Mouse (Mus musculus) cerebellum, adult 9-11 months (tissue): ENCODE results near the gene Chrd.

Experiments used
- DNase-seq: peaks from one replicate; pipeline ENCODE4 v3.0.0; 2022

The Chrd gene

DNA sequence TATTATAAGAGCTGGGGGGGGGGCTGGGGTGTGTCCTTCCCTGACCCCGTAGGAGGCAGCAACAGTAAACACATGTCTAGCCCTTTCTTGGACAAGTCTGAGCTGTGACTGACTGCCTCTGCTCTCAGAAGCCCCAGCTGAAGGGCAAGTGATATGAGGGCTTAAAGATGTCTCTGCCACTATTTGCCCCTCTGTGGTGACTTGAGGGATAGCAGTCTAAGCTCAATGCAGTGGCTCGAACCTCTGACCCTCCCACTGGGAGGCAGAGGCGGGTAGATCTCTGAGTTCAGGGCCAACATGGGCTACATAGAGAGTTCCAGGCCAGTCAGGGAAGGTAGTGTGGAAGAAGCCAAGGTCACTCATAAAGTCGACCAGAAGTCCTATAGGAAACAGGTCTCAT lies 22.1 kb upstream of the Chrd start:
- DNase-seq = peak; percentile 36

DNA sequence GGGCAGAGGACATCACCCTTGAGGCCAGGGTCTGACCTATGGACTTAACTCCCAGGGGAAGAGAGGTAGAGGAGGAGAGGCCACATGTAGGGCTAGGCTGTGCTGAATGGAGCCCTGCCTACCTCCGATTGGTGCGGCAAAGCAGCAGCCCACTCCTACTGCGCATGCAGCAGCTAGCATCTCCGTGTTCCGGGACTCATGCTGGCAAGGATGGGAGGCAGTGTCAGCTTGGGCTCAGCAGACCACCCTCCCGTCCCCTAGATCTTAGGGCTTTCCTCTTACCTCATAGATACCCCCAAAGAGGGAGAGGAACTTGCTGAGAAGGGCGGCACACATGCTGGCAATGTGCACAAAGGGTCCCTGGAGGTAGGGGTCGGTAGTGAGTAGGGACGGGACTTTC lies 20.7 kb upstream of the Chrd start:
- peak; percentile 44 for DNase-seq

DNA sequence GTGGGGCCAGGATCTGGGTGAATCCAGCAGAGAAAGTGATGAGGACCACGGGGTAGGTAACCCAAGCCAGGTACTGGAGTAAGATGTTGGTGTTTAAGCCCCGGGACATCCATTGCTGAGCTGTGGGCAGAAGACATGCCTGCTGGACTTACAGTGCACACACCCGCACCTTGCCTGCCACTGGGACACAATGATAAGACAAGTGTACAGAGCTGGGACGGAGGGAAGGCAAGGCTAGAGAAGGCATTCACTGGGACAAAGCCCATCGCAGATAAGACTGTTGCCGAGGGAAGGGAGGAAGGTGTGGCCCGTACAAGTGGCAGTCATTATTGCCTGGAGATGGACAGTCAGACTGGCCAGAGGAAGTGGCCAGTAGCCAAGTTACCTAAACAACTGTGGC lies 20.0 kb upstream of the Chrd start:
- DNase-seq = no peak

DNA sequence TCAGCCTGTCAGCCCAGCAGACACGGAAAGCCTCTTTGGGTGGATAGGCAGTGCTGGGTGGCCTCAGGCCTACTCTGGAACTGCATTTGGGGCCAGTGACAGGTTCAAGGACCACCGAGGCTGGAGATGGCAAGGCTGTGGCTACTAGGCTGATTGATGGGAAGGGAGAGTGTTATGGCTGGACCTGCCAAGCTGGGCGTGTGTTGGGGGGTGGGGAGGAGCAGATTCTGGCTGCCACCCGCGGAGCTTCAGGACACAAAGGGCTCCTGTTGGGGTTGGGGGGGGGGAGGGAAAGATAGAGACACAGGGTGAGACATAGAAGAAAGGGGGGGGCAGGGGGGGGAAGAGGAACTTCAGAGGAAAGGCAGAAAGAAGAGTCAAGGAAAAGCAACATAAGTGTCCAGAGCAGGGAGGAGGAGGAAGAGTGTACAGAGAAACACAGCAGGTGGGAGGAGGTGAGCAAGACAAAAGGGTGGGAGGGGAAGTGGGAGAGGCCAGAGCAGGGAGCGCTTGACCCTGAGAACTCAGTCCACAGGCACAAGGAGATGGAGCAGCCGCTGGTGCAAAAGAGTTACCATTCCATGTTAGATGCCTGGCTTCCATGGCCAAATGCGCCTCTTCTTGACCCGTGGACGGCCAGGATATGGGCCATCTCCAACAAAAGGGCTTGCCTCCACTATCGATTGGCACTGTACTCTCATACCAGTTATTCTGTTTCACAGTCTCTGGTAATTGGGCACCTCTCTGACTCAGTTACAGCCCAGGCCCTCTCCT lies 18.4 kb upstream of the Chrd start:
- DNase-seq = peak; percentile 60

DNA sequence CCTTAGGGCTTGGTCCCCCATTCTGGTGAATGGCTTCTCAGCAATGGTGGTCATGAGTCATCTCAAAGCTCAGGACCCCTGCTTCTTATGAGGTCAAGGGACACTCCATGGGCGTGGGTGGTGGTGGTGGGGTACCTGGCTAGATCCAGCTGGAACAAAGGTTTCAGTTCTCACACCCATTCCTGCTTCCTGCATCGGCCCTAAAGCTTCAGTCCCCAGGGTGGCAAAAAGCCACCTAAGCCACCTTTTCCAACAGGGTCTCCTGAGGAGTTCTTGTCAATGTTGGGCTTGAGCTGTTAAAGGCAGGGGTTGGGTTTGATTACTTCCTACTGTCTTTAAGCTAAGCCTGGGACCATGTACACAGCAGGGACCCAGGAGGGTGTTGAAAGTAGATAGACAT lies 17.8 kb upstream of the Chrd start:
- peak; percentile 63 for DNase-seq

DNA sequence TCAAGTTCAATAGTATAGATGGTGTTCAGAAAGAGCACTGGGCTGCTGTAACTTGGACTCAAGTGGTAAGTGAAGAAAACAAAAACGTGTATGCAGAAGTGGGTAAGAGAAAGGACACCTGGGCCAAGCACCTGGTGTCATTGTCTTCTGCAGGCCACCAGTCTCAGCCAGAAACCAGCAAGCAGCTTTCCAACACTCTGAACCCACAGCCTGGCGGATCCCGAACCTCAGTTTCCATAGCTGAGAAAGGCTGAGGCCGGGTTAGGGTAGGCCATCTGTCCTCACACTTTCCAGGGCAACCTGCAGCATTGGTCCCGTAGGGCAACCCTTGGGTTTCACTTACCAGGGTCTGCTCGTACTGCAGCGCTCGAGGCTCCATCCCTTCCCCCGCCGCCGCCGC lies 17.4 kb upstream of the Chrd start:
- peak; percentile 53 for DNase-seq

DNA sequence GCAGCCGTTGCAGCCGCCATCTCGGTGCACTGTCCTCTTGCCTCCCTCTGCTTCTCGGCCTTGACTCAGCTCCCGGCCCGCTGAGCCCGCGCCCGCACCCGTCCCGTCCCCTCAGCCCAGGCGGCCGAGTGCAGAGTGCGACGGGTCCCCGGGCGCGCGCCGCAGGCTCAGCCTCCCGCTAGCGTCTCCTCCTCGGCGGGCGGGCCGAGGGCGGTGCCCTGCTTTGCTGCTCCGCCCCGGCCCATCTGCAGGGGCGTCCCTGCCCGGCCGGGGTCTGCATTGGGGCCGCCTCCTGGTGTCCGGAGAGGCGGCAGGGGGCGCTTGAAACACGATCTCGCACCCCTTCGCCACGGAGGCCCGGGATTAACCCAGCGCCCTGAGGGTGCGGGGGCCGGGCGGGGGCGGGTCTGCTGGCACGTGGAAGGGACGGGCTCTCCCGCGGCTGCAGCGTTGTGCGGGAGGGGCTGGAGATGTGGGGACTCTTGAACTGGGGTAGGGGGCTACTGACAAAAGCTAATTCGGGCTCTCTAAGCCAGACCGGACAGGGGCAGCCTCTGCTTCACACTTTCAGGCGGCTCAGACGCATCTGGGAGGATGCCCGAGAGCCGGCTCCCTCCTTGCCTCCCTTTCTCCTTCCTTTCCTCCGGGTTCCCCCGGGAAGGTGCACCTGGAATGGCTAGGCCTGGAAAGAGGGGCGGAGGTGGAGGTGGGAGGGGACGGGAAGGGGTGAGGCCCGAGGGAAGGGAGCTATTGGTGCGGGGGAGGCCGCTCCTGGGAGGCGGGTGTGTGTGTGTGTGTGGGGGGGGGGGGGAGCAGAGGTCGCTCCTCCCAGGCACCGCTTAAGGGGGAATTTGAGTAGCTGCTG lies 16.7 kb upstream of the Chrd start:
- peak; percentile 85 for DNase-seq

DNA sequence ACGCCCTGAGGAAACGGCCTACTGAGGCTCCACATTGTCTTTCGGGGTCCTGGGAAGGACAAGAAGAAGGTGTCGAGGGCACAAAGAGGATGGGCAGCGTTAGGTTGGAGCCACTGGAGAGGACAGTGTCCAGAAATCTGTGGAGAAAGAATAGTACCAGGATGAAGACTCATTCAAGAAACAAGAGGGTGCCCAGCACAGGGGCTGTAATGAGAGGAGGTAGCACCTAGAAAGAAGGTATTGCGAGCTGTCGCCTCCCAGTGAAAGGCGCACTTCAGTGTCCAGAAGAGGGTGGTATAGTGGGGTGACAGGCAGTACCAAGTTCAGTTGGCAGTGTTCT lies 16.1 kb upstream of the Chrd start:
- DNase-seq = no peak

DNA sequence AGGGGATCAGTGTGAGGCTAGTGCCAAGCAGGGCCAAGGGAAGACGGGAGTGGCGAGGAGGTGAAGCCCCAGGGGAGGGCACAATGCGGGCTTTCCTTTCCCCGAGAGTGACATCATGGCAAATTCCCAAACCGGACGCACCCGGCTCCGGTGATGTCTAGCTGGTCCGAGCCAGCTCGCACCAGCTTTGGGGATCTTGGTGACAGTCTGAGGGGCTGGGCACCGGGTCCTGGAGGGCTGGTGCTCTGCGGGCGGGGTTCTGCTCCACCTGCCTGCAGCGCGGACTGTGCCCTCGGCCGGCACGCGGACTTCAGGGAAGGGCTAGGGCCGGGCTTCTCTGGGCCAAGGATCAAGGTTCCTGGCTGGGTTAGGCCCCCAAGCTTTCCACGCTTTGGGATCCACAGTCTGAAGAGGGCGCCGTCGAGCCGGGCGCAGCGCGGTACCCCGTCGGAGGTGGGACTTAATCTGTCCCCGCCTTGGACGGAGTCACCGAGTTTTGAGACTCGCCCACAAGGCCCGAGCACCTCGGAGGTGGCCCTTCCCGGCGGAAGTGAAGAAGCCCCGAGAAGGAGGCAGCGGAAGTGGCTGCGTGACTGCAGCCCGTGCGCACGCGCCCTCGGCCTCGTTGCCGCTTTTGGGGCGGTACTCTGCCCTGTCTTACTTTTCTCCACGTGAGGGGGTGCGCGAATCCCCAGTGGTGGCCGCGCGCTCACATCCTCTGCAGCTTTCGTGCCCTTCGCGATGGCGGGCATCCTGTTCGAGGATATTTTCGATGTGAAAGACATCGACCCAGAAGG lies 15.5 kb upstream of the Chrd start, which contains the start of the genes Polr2h and Clcn2:
Gene Polr2h, plus strand, starts transcription at position 485 of the 797 bp plus-strand sequence.
Gene Clcn2, minus strand, starts transcription at position 566 of the 797 bp plus-strand sequence.
- DNase-seq = peak; percentile 99

DNA sequence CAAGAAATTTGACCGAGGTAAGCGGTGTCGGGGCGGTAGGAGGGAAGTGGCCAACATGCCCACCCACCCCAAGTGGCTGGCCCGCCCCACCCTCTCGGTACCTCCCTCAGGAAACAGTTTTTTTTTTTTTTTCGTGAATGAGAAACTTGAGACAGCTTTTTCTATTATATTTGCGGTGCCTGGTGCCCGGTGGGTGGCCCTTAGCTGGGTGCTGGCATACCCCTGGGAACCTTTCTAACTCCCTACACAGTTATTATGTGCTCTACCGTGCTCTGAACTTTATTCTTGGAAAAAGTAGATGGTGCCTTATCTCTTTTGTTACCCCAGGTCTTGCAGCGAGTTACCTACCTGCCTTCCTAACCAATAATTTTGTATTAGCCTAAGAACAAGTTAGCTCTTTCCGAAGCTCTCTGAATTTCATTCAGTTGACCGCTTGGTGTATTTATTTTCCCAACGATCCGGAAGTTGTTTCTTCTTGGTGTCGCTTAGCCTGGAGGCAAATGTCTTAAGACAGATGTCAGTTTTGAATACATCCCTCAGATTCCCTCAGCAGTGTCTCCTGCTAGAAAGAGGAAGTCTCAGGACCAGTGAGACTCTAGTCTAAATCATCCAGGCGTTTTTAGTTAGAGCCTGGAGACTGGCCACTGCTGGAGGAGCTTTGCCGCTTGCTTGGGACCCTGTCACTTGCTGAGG lies 14.8 kb upstream of the Chrd start:
- no peak for DNase-seq

DNA sequence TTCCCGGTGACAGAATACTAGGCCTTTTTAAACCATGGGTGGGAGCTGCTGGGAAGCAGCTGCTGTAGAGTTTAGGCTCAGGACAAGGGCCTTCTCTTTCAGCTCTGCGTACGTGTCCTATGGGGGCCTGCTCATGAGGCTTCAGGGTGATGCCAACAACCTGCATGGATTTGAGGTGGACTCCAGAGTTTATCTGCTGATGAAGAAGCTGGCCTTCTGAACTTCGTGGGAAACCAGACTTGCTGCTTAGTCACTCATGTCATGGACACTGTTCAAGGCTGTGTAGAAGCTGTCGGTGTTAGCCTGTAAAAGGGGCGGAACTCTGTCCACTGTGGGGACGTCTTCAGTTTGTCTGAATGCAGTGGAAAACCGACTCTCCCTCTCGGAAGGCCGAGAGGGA lies 11.1 kb upstream of the Chrd start:
- no peak for DNase-seq

DNA sequence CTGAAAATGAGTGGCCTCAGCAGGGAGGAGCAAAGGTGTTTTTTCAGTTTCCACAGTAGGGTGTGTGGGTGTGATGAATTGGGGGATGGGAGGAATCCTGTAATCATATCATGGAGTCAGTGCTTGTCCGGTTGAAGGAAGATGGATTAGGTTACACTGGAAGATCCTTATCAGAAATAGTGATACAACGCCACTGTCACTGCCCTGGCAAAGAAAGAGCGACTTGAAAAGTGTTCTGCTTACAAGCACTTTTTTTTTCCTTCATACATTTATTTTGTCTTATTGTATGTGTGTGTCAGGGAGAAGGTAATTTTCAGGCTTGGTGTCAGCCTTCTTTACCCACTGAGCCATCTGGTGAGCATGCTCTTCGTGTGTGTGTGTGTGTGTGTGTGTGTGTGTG lies 10.2 kb upstream of the Chrd start:
- DNase-seq = no peak

DNA sequence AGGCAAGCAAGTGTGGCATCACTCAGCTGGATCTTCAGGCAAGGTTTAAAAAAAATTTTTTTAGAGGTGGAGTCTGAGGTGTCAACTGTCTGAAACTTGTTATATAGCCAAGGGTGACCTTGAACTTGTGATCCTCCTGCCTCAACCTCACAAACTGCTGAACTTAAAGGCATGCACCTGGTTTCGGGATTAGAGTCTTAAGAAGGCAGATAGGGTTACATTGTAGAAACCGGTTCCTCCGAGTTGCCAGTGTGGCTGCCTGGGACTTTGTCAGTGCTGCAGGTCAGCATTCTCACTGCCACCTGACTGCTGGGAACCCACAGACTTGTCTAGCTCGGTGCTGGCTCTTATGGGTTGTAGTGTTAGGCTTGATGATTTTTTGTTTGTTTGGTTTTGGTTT lies 9.7 kb upstream of the Chrd start:
- no peak for DNase-seq

DNA sequence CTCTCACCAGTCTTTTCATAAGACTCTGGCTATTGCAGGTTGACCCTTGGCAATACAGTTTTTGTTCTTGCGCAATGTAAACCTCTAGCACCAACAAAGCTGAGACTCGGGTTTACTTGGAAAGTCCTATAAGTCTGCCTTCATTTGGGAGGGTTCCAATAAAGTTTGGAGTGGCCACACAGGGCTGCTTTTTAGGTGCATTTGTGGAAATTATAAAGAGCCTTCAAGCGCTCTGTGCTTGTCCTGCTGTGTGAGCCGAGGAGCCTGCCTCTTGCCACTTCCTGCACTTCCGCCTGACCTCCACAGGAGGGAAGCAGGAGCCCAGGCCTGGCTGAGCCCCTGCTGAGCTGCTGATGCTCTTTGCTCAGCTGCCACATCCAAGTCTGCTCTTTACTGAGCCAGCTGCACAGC lies 8.6 kb upstream of the Chrd start:
- no peak for DNase-seq

DNA sequence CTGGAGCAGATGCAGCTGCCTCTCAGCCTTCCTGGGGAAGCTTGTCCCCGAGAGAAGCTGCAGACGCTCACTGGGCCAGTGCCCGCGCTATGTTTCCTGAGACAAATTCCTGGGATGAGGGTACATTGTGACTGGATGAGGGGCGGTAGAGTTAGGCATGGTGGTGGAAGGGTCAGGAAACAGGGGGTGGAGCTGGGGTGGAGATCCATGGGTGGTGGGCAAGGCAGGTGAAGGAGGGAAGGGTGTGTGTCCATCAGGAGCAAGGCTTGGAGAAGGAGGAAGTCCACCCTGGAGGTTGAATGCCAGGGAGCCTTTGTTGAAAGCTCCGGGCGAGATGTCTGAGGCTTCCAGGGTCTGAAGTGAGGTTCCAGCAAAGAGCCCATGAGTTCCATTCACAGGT lies 7.6 kb upstream of the Chrd start:
- no peak for DNase-seq

DNA sequence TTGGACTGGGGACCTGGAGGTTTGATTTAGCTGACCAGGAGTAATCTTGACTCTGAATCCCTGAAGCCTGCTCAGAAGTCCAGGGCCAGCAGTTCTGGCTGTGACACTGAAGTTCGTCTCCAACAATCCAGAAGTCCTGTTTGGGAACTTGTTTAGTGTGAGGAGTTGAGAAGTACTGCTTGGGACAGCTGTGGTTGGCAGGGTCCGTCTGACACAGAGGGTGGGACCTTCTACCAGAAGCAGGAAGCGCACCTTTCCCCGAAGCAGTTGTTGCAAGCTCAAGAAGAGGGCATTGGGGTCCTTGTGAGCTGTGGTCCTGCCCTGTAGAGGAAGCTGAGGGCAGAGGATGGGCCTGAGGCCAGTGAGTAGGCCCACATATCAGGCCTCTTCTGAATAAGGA lies 7.2 kb upstream of the Chrd start:
- no peak for DNase-seq

DNA sequence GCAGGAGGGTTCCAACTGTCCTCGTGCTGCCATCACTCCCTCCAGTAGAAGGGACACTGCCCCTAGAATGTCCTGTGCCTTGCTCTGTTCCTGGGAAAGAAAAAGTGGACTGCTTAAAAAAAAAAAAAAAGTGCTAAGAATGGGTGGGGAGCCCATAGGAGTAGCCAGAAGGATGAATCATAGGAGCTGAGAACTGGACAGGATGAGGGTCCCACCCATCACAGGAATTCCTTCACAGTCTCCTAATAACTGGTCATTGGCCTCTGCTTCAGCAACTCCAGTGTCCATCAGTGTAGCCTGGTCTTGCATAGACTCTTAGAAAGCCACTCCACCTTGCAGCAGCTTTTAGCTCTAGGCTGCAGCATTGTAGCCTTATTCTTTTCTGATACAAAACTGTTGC lies 6.5 kb upstream of the Chrd start:
- DNase-seq = no peak

DNA sequence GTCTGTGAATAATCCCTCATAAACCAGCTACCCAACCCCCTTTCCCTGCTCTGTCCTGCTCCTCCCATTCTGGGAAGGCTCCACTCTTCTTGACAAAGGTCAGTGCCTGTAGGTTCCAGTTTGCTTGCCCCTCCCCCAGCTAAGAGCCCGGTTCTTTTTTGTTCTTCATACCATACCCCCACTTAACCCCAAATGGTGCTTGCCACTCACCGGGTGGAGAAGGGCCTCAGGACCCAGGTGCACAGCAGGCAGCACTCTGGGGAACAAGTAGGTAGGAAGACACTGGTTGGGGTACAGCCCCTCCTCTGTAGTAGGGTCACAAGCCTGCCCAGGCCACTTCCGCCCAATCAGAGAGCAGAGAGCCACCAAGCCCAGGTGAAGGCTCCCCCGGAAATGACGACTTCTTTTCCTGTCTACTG lies 2.6 kb upstream of the Chrd start:
- DNase-seq = no peak

DNA sequence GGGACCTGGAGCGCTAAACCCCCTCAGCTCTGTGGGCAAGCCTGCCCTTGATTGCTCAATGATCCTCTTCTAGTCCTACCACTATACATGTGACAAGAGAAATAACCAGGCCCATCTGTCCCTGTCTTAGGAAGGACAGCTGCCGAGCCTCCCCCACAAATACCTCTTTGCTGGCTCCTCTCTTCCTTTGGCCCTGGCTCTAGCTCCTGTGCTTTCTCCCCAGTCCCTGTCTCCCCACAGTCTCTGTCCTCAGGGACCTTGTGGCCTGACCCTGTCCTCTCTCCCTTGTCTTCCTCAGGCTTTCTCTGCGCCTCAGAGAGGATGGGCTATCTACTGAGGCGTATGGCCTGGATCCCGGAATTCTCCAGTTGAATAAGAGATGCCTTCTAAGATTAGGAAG lies 1.2 kb upstream of the Chrd start:
- DNase-seq = no peak

DNA sequence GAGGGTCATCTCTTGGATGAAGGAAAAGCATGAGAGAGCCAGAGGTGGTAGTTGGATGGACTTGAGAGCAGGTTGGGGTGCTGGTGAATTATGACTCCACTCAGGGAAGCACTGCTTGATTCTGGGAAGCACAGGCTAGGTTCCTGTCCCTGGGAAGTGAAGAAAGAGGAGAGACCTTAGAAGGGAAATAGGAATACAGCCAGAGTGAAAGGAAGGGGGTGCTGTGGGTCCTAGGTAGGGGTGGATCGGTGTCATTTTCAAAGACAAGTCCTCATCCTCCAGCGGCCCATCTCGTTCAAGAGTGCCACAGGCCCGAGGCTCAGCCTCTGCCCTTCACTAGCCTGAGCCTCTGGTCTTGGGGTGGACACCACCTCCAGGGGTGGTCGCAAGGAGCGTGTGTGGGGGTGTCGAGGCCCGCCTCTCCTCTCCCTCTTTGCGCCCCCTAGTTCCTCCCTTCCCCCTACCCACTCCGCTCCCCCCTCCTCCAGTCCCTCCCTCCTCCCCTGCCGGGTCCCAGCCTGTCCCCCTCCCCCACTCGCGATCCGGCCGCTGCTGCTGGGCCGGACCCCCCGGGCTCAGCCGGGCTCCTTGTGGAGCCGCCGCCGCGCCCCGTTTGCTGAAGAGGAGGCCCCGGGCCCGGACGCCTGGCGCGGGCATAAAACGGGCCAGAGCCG lies 539 bp upstream of the Chrd start:
- no peak for DNase-seq

DNA sequence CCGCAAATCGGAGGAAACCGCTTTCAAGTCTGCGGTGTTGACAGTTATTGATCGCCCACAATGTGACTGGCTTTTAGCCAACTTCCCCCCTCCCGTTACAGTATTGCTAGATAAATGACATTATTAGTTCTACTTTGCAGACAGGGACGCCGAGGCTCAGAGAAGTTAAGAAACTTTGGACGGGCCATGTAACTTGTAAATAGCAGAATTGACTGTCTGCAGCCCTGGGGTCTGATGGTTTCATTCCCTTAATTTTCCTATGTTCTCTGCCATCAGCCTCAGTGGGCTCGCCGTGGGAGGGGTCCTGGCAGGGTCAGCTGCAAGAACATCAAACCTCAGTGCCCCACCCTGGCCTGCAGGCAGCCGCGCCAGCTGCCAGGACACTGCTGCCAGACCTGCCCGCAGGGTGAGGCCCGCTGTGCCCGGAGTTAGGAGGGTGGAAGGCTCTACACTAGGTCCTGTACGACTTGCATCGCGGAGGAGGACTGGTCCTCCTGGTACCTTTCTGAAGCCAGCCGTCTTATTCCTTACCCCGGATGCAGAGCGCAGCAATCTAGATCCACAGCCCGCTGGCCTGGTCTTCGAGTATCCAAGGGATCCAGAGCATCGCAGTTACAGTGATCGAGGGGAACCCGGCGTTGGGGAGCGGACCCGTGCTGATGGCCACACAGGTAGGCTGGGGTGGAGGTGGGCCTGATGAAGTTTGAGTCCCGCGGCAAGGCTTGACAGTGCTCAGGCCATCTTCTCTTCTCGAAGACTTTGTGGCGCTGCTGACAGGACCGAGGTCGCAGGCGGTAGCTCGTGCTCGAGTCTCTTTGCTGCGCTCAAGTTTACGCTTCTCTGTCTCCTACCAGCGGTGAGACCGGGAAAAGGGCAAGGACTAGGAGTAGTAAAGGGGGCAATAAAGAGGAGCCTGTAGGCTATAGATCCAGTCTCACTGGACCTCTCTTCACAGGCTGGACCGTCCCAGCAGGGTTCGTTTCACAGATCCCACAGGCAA lies 1.1 kb downstream of the Chrd start, which contains the start of gene Thpo:
Gene Thpo, minus strand, starts transcription at position 781 of the 1,000 bp plus-strand sequence.
- peak; percentile 65 for DNase-seq
